Mouse (Mus musculus) heart, embryonic 16.5 days (tissue): ENCODE data around the gene Syngr2. TPM values are rescaled to one million over a fixed set of nuclear protein-coding genes. Genes with fewer than 3 reads are reported as not detected.

Experiments used
- ATAC-seq: fragments of 200-750 bp; cut with Nextera tagmentation; replicated peaks from 2 replicates; pipeline ENCODE4 v1.8.0; 2017; ENCODE audit warnings: moderate number of reproducible peaks; ENCODE audit not compliant: insufficient read depth, low FRiP score; ENCODE audit errors: extremely low read depth
- H3K27ac ChIP-seq: fragments of 300-500 bp; sonication (generic); 2 replicates; pipeline ENCODE4 v1.5.1; 2014; ENCODE audit warnings: mild to moderate bottlenecking, low read length, control low read depth, moderate library complexity
- H3K27me3 ChIP-seq: fragments of 300-500 bp; sonication (generic); 2 replicates; pipeline ENCODE4 v1.6.1; 2014; ENCODE audit warnings: low read length, mixed read lengths; ENCODE audit not compliant: control insufficient read depth, insufficient read depth
- H3K36me3 ChIP-seq: fragments of 300-500 bp; sonication (generic); 2 replicates; pipeline ENCODE4 v1.6.1; 2014; ENCODE audit not compliant: control insufficient read depth, insufficient read depth
- H3K4me1 ChIP-seq: fragments of 300-500 bp; sonication (generic); 2 replicates; pipeline ENCODE4 v1.6.1; 2014; ENCODE audit warnings: low read length, mixed read lengths; ENCODE audit not compliant: control insufficient read depth, insufficient read depth
- H3K4me2 ChIP-seq: fragments of 300-500 bp; sonication (generic); 2 replicates; pipeline ENCODE4 v1.6.1; 2014; ENCODE audit warnings: low read depth, mild to moderate bottlenecking, control low read depth, low read length
- H3K4me3 ChIP-seq: fragments of 300-500 bp; sonication (generic); 2 replicates; pipeline ENCODE4 v1.5.1; 2014; ENCODE audit warnings: mild to moderate bottlenecking, control low read depth, low read length
- H3K9ac ChIP-seq: fragments of 300-500 bp; sonication (generic); 2 replicates; pipeline ENCODE4 v1.6.1; 2014; ENCODE audit warnings: low read length, control low read depth
- H3K9me3 ChIP-seq: fragments of 300-500 bp; sonication (generic); replicated peaks from 2 replicates; pipeline ENCODE4 v1.6.1; 2016; ENCODE audit warnings: low read length; ENCODE audit not compliant: control insufficient read depth
- WGBS: fragments of 180-500 bp; shearing (Covaris S2); extraction: QIAGEN DNeasy Blood & Tissue Kit; methylation state at CpG from one replicate; pipeline ENCODE4 v1.1.7; 2014; 5-methylcytosine and 5-hydroxymethylcytosine counted together
- polyA plus RNA-seq: library from polyadenylated mRNA; unstranded; fragments of >200 nt; fragmentation: Nextera tagmentation; extraction: Ambion mirVana; gene quantifications from 2 replicates; pipeline ENCODE4 v1.2.1, GENCODE M21; 2015

Gene Syngr2
- polyA plus RNA-seq, 1 experiment from 2014 or later: 133 TPM

GRCm38 (mm10) chr11:117845651-117846050, 36.2 kb downstream of the Syngr2 start:
- Histone ChIP-seq H3K4me3 (no peak overlapping the region), H3K27me3 (no peaks in the 10 kb centered on the region), H3K4me2 (no peak overlapping the region), H3K4me1 (peaks cover 23% of the 10 kb centered on the region), H3K36me3 (no peaks in the 10 kb centered on the region), H3K9me3 (no peaks in the 10 kb centered on the region), H3K9ac (no peak overlapping the region), H3K27ac (no peak overlapping the region)
- 82% methylated on average over 2 of the region's 2 CpGs for WGBS
- ATAC-seq: no peak

GRCm38 (mm10) chr11:117846640-117847039, 37.2 kb downstream of the Syngr2 start:
- no peak for ATAC-seq
- 55% methylated on average over 5 of the region's 5 CpGs for WGBS

GRCm38 (mm10) chr11:117847593-117848215, 38.2 kb downstream of the Syngr2 start:
- peak overlapping the region; percentile 86 for H3K4me2 ChIP-seq
- peaks cover 4% of the 10 kb centered on the region for H3K36me3 ChIP-seq
- H3K9me3 ChIP-seq: no peaks in the 10 kb centered on the region
- H3K4me1 ChIP-seq: peaks cover 18% of the 10 kb centered on the region
- H3K27me3 ChIP-seq: no peaks in the 10 kb centered on the region
- peak overlapping the region; percentile 98 for H3K27ac ChIP-seq
- ATAC-seq: no peak
- H3K9ac ChIP-seq: peak overlapping the region; percentile 92
- peak overlapping the region; percentile 77 for H3K4me3 ChIP-seq
- WGBS: 74% methylated on average over 7 of the region's 7 CpGs

More at GRCm38 (mm10) chr11:117846640-117847039, 37.2 kb downstream of the Syngr2 start:
- Histone ChIP-seq H3K4me2 (no peak overlapping the region), H3K4me3 (no peak overlapping the region), H3K9me3 (no peaks in the 10 kb centered on the region), H3K36me3 (no peaks in the 10 kb centered on the region), H3K27me3 (no peaks in the 10 kb centered on the region), H3K9ac (no peak overlapping the region), H3K27ac (no peak overlapping the region), H3K4me1 (peaks cover 18% of the 10 kb centered on the region)

GRCm38 (mm10) chr11:117848271-117848984, 39.0 kb downstream of the Syngr2 start:
- peak overlapping the region; percentile 77 for H3K4me3 ChIP-seq
- no peaks in the 10 kb centered on the region for H3K9me3 ChIP-seq
- H3K36me3 ChIP-seq: peaks cover 11% of the 10 kb centered on the region
- H3K4me2 ChIP-seq: peak overlapping the region; percentile 86
- peak overlapping the region; percentile 92 for H3K9ac ChIP-seq
- peak overlapping the region; percentile 98 for H3K27ac ChIP-seq
- H3K27me3 ChIP-seq: no peaks in the 10 kb centered on the region
- ATAC-seq: peak; percentile 53
- peaks cover 18% of the 10 kb centered on the region for H3K4me1 ChIP-seq
- 6% methylated on average over 19 of the region's 19 CpGs for WGBS

GRCm38 (mm10) chr11:117848985-117849671, 39.7 kb downstream of the Syngr2 start, which contains the start of gene Birc5:
TSS of gene Birc5 (plus strand) at chr11:117849251.
- H3K4me1 ChIP-seq: peaks cover 18% of the 10 kb centered on the region
- peaks cover 14% of the 10 kb centered on the region for H3K36me3 ChIP-seq
- WGBS: under 1% methylated on average over 51 of the region's 51 CpGs
- H3K9me3 ChIP-seq: no peaks in the 10 kb centered on the region
- peak within 1 kb of the TSS; percentile 98 for H3K27ac ChIP-seq
- H3K4me3 ChIP-seq: peak within 1 kb of the TSS; percentile 77
- ATAC-seq: peak; percentile 96
- H3K27me3 ChIP-seq: no peaks in the 10 kb centered on the region
- H3K9ac ChIP-seq: peak within 1 kb of the TSS; percentile 92
- H3K4me2 ChIP-seq: peak within 1 kb of the TSS; percentile 86

GRCm38 (mm10) chr11:117852875-117853274, 43.4 kb downstream of the Syngr2 start:
- 83% methylated on average over 3 of the region's 3 CpGs for WGBS
- no peak for ATAC-seq
- Histone ChIP-seq H3K9me3 (no peaks in the 10 kb centered on the region), H3K27me3 (no peaks in the 10 kb centered on the region), H3K4me1 (peaks cover 15% of the 10 kb centered on the region), H3K27ac (no peak overlapping the region), H3K9ac (no peak overlapping the region), H3K36me3 (peaks cover 32% of the 10 kb centered on the region), H3K4me2 (no peak overlapping the region), H3K4me3 (no peak overlapping the region)

- ATAC-seq: no peak
- H3K9me3 ChIP-seq: no peaks in the 10 kb centered on the region
- H3K27me3 ChIP-seq: no peaks in the 10 kb centered on the region; the same call in 1 of the 2 replicates
- no peak overlapping the region for H3K27ac ChIP-seq
- H3K4me2 ChIP-seq: no peak overlapping the region
- H3K4me1 ChIP-seq: peaks cover 11% of the 10 kb centered on the region
- H3K9ac ChIP-seq: no peak overlapping the region
- H3K4me3 ChIP-seq: no peak overlapping the region
- H3K36me3 ChIP-seq: peaks cover 35% of the 10 kb centered on the region
- WGBS: 90% methylated on average over 9 of the region's 9 CpGs
Measured at GRCm38 (mm10) chr11:117854241-117854640, 44.8 kb downstream of the Syngr2 start.

GRCm38 (mm10) chr11:117855360-117855759, 45.9 kb downstream of the Syngr2 start:
- H3K27me3 ChIP-seq: peaks cover 7% of the 10 kb centered on the region
- peaks cover 2% of the 10 kb centered on the region for H3K4me1 ChIP-seq
- H3K27ac ChIP-seq: no peak overlapping the region
- no peak overlapping the region for H3K9ac ChIP-seq
- WGBS: 93% methylated on average over 5 of the region's 5 CpGs
- no peaks in the 10 kb centered on the region for H3K9me3 ChIP-seq
- no peak overlapping the region for H3K4me3 ChIP-seq
- H3K4me2 ChIP-seq: no peak overlapping the region
- peaks cover 35% of the 10 kb centered on the region for H3K36me3 ChIP-seq
- ATAC-seq: no peak

- no peak overlapping the region for H3K4me2 ChIP-seq
- no peak overlapping the region for H3K9ac ChIP-seq
- H3K36me3 ChIP-seq: peaks cover 35% of the 10 kb centered on the region
- H3K4me3 ChIP-seq: no peak overlapping the region
- H3K9me3 ChIP-seq: no peaks in the 10 kb centered on the region
- ATAC-seq: no peak
- H3K27ac ChIP-seq: no peak overlapping the region
- H3K27me3 ChIP-seq: peaks cover 11% of the 10 kb centered on the region
- WGBS: 61% methylated on average over 1 of the region's 1 CpGs
- H3K4me1 ChIP-seq: no peaks in the 10 kb centered on the region
Measured at GRCm38 (mm10) chr11:117855975-117856374, 46.5 kb downstream of the Syngr2 start.
